Mouse (Mus musculus) neural tube, embryonic 13.5 days (tissue): Measurements from ENCODE around the gene Trak1. TPM values are rescaled to one million over a fixed set of nuclear protein-coding genes. Genes with fewer than 3 reads are reported as not detected.

Experiments
- ATAC-seq: fragments of 200-750 bp; cut with Nextera tagmentation; 2 replicates; pipeline ENCODE4 v1.8.0; 2017; ENCODE audit warnings: low read depth, mild to moderate bottlenecking, moderate TSS enrichment, moderate library complexity
- H3K27ac ChIP-seq: fragments of 300-500 bp; sonication (generic); replicated peaks from 2 replicates; pipeline ENCODE4 v1.5.1; 2015; ENCODE audit warnings: moderate library complexity, mild to moderate bottlenecking, inconsistent platforms
- H3K27me3 ChIP-seq: fragments of 300-500 bp; sonication (generic); 2 replicates; pipeline ENCODE4 v1.6.1; 2015; ENCODE audit warnings: mild to moderate bottlenecking, inconsistent platforms
- H3K36me3 ChIP-seq: fragments of 300-500 bp; sonication (generic); 2 replicates; pipeline ENCODE4 v1.6.1; 2015; ENCODE audit warnings: mild to moderate bottlenecking, inconsistent platforms
- H3K4me1 ChIP-seq: fragments of 300-500 bp; sonication (generic); replicated peaks from 2 replicates; pipeline ENCODE4 v1.6.1; 2015; ENCODE audit warnings: inconsistent platforms
- H3K4me2 ChIP-seq: fragments of 300-500 bp; sonication (generic); 2 replicates; pipeline ENCODE4 v1.6.1; 2015; ENCODE audit warnings: inconsistent platforms, mild to moderate bottlenecking, moderate library complexity
- H3K4me3 ChIP-seq: fragments of 300-500 bp; sonication (generic); 2 replicates; pipeline ENCODE4 v1.5.1; 2015; ENCODE audit warnings: mild to moderate bottlenecking, inconsistent platforms
- H3K9ac ChIP-seq: fragments of 300-500 bp; sonication (generic); 2 replicates; pipeline ENCODE4 v1.6.1; 2015; ENCODE audit warnings: moderate library complexity, mild to moderate bottlenecking, inconsistent platforms
- H3K9me3 ChIP-seq: fragments of 300-500 bp; sonication (generic); 2 replicates; pipeline ENCODE4 v1.6.1; 2016; ENCODE audit warnings: inconsistent platforms
- WGBS: fragments of 180-500 bp; shearing (Covaris S2); methylation state at CpG from one replicate; pipeline ENCODE4 v1.1.7; 2015; 5-methylcytosine and 5-hydroxymethylcytosine counted together
- polyA plus RNA-seq: library from polyadenylated mRNA; unstranded; fragments of >200 nt; fragmentation: Nextera tagmentation; extraction: Ambion mirVana; gene quantifications from 2 replicates; pipeline ENCODE4 v1.2.1, GENCODE M21; 2015

Trak1 gene
- polyA plus RNA-seq = 43.4 and 44.3 TPM in 2 replicates

- Histone ChIP-seq H3K4me2 (peak within 1 kb of the TSS; percentile 90), H3K27me3 (no peaks in the 10 kb centered on the region), H3K4me1 (peaks cover 46% of the 10 kb centered on the region), H3K4me3 (peak within 1 kb of the TSS; percentile 78), H3K36me3 (no peaks in the 10 kb centered on the region), H3K9ac (peak within 1 kb of the TSS; percentile 95), H3K27ac (peak within 1 kb of the TSS; percentile 82), H3K9me3 (no peaks in the 10 kb centered on the region)
- ATAC-seq = peak; percentile 91
- WGBS = under 1% methylated on average over 48 of the region's 116 CpGs
Observed at GRCm38 (mm10) chr9:121297171-121298064, at the start of gene Trak1. TSS of gene Trak1 (plus strand) at chr9:121297502.

GRCm38 (mm10) chr9:121247956-121248775 lies 49.1 kb upstream of the Trak1 start:
- Histone ChIP-seq H3K4me1 (no peaks in the 10 kb centered on the region), H3K36me3 (no peaks in the 10 kb centered on the region; the same call in 1 of the 2 replicates), H3K4me2 (no peak overlapping the region), H3K27ac (no peak overlapping the region), H3K9me3 (no peaks in the 10 kb centered on the region), H3K9ac (no peak overlapping the region), H3K27me3 (no peaks in the 10 kb centered on the region), H3K4me3 (no peak overlapping the region)
- 67% methylated on average over 12 of the region's 12 CpGs for WGBS
- peak; percentile 43; the same call in 1 of the 2 replicates for ATAC-seq

- H3K27ac ChIP-seq = no peak overlapping the region
- no peak overlapping the region for H3K4me2 ChIP-seq
- H3K27me3 ChIP-seq = no peaks in the 10 kb centered on the region
- H3K36me3 ChIP-seq = no peaks in the 10 kb centered on the region; the same call in 1 of the 2 replicates
- WGBS = 58% methylated on average over 14 of the region's 14 CpGs
- no peak overlapping the region for H3K9ac ChIP-seq
- H3K9me3 ChIP-seq = no peaks in the 10 kb centered on the region
- H3K4me1 ChIP-seq = no peaks in the 10 kb centered on the region
- H3K4me3 ChIP-seq = no peak overlapping the region
- ATAC-seq = no peak
Observed at GRCm38 (mm10) chr9:121249805-121250204, 47.5 kb upstream of the Trak1 start.

DNA sequence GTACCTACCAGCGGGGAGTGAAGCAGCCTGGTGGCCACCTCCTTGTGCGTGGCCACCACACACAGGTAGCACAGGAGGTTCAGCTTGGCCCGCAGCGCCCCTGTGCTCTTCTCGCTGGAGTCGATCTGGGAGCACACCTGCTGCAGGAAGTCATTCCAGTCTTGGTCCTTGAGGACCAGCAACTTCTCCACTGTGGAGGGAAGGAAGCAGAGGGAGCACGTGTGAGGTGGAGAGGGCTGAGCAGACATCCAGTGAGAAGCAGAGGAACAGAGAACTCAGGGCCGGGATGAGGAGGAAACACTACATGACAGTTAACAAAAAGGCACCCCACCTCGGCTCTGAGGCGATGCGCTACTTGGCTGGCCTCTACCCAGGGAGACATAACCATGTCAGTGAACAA lies 46.4 kb upstream of the Trak1 start:
- no peak overlapping the region for H3K4me3 ChIP-seq
- no peak overlapping the region for H3K27ac ChIP-seq
- H3K4me2 ChIP-seq = no peak overlapping the region
- H3K36me3 ChIP-seq = no peaks in the 10 kb centered on the region; the same call in 1 of the 2 replicates
- no peak for ATAC-seq
- WGBS = 93% methylated on average over 11 of the region's 11 CpGs
- H3K9me3 ChIP-seq = no peaks in the 10 kb centered on the region
- no peaks in the 10 kb centered on the region for H3K4me1 ChIP-seq
- no peak overlapping the region; the same call in 1 of the 2 replicates for H3K9ac ChIP-seq
- H3K27me3 ChIP-seq = no peaks in the 10 kb centered on the region

DNA sequence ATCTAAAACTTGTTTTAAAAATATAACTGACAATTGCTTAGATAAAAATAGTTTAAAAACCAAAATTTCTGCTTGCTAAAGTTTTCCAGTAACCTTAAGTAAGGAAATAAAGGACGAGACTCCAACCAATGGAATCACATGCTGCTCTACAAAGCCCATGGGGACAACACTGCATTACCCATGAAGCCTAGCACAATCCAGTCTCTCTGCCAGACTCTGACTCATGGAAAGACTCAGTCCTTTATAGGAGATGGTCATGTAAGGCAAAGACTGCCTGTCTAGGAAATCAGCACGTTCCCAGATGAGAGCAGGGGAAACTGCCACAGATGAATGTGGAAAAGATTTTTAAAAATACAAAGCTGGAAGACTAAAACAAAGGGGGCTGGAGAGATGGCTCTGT lies 43.3 kb upstream of the Trak1 start:
- Histone ChIP-seq H3K36me3 (no peaks in the 10 kb centered on the region; the same call in none of the 2 replicates), H3K4me2 (no peak overlapping the region), H3K9ac (no peak overlapping the region), H3K4me1 (no peaks in the 10 kb centered on the region), H3K9me3 (no peaks in the 10 kb centered on the region), H3K4me3 (no peak overlapping the region), H3K27me3 (no peaks in the 10 kb centered on the region), H3K27ac (no peak overlapping the region)
- 82% methylated on average over 2 of the region's 2 CpGs for WGBS
- ATAC-seq = no peak

- Histone ChIP-seq H3K36me3 (no peaks in the 10 kb centered on the region; the same call in none of the 2 replicates), H3K4me3 (no peak overlapping the region), H3K27me3 (no peaks in the 10 kb centered on the region), H3K9ac (no peak overlapping the region), H3K4me1 (no peaks in the 10 kb centered on the region), H3K27ac (no peak overlapping the region), H3K4me2 (no peak overlapping the region), H3K9me3 (no peaks in the 10 kb centered on the region)
- ATAC-seq = no peak
- 93% methylated on average over 13 of the region's 13 CpGs for WGBS
Observed at GRCm38 (mm10) chr9:121254761-121255160, 42.5 kb upstream of the Trak1 start.

- Histone ChIP-seq H3K36me3 (no peaks in the 10 kb centered on the region; the same call in none of the 2 replicates), H3K27ac (no peak overlapping the region), H3K4me3 (no peak overlapping the region), H3K4me2 (no peak overlapping the region), H3K27me3 (no peaks in the 10 kb centered on the region), H3K9me3 (no peaks in the 10 kb centered on the region), H3K9ac (no peak overlapping the region), H3K4me1 (no peaks in the 10 kb centered on the region)
- 79% methylated on average over 9 of the region's 9 CpGs for WGBS
- no peak for ATAC-seq
Observed at GRCm38 (mm10) chr9:121257106-121257505, 40.2 kb upstream of the Trak1 start.

- Histone ChIP-seq H3K4me3 (no peak overlapping the region), H3K4me2 (no peak overlapping the region), H3K27ac (no peak overlapping the region), H3K27me3 (no peaks in the 10 kb centered on the region), H3K9me3 (no peaks in the 10 kb centered on the region), H3K9ac (no peak overlapping the region), H3K36me3 (no peaks in the 10 kb centered on the region; the same call in 1 of the 2 replicates), H3K4me1 (no peaks in the 10 kb centered on the region)
- no peak for ATAC-seq
- 83% methylated on average over 10 of the region's 10 CpGs for WGBS
Observed at GRCm38 (mm10) chr9:121265307-121265706, 32.0 kb upstream of the Trak1 start.

GRCm38 (mm10) chr9:121271149-121271548 lies 26.2 kb upstream of the Trak1 start:
- no peak overlapping the region for H3K27ac ChIP-seq
- H3K4me2 ChIP-seq = no peak overlapping the region
- H3K4me3 ChIP-seq = no peak overlapping the region
- WGBS = 92% methylated on average over 1 of the region's 1 CpGs
- H3K4me1 ChIP-seq = no peaks in the 10 kb centered on the region
- H3K36me3 ChIP-seq = no peaks in the 10 kb centered on the region
- H3K9ac ChIP-seq = no peak overlapping the region
- H3K27me3 ChIP-seq = no peaks in the 10 kb centered on the region
- ATAC-seq = no peak
- H3K9me3 ChIP-seq = no peaks in the 10 kb centered on the region

GRCm38 (mm10) chr9:121271561-121271960 lies 25.7 kb upstream of the Trak1 start:
- WGBS = 77% methylated on average over 4 of the region's 4 CpGs

GRCm38 (mm10) chr9:121276745-121277117 lies 20.6 kb upstream of the Trak1 start:
- no peaks in the 10 kb centered on the region for H3K36me3 ChIP-seq
- peak overlapping the region; percentile 75 for H3K9ac ChIP-seq
- H3K4me1 ChIP-seq = peaks cover 17% of the 10 kb centered on the region
- ATAC-seq = no peak
- H3K4me2 ChIP-seq = peak overlapping the region; percentile 75
- H3K27me3 ChIP-seq = no peaks in the 10 kb centered on the region
- H3K9me3 ChIP-seq = no peaks in the 10 kb centered on the region
- WGBS = 20% methylated on average over 15 of the region's 15 CpGs
- H3K4me3 ChIP-seq = peak overlapping the region; percentile 60
- no peak overlapping the region for H3K27ac ChIP-seq

More at GRCm38 (mm10) chr9:121271561-121271960, 25.7 kb upstream of the Trak1 start:
- peaks cover 3% of the 10 kb centered on the region for H3K4me1 ChIP-seq
- no peak for ATAC-seq
- no peak overlapping the region for H3K4me2 ChIP-seq
- no peak overlapping the region for H3K27ac ChIP-seq
- H3K9ac ChIP-seq = no peak overlapping the region
- H3K9me3 ChIP-seq = no peaks in the 10 kb centered on the region
- H3K36me3 ChIP-seq = no peaks in the 10 kb centered on the region
- no peaks in the 10 kb centered on the region for H3K27me3 ChIP-seq
- H3K4me3 ChIP-seq = no peak overlapping the region
